Mouse (Mus musculus): ENCODE measurements around the gene Sulf2.

GRCm38 (mm10) chr2:166102893-166103292 is 52.6 kb downstream of the Sulf2 start:
- TF ChIP-seq CTCF (IDR thresholded peaks at IDR 0.05; ENCODE audit: low read depth) (no peak), EP300 (IDR thresholded peaks at IDR 0.05; ENCODE audit: low read depth) (no peak)
